Mouse (Mus musculus): ENCODE measurements around the gene Sntb2.
A peak's percentile ranks its signal among the peaks of the same experiment; 100 is the strongest.
"Not testable (repeated sequence)": the region's sequence is repeated elsewhere in the genome, so short reads cannot be mapped to it uniquely, and the experiment has no call there.

Sntb2 gene

DNA sequence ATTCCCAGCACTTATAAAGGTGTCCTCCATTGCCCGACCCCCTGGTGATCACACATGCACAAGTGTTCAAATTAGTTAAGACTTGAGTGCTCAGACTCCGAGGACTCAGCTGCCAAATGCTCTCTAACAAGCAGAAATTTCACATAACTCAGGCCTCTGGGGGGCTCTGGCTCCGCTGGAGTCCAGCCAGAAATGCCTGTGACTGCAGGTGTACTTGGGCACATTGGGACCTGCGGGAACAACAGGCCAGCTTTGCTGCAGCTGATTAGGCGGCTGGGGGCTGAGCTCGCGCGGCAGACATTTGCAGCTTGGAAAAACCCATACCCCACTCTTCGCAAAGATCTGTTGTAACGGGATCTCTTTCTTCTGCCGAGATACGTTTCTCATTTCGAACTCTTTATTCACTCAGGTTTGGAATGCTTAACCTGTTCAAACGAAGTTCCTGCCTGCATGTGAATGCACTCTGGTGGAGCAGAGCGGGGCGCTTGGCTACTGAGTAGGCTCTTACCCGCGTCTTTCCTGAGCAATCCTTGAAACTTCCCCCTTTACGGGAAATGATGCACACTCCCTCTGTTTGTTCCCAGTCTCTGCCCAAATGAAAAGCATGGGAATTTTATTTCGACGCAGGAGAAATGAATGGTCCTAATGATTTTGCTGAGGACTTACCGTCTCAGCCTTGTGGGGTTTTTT, 3.0 kb upstream of the Sntb2 start:
- peak; percentile 25 for DNase-seq

DNA sequence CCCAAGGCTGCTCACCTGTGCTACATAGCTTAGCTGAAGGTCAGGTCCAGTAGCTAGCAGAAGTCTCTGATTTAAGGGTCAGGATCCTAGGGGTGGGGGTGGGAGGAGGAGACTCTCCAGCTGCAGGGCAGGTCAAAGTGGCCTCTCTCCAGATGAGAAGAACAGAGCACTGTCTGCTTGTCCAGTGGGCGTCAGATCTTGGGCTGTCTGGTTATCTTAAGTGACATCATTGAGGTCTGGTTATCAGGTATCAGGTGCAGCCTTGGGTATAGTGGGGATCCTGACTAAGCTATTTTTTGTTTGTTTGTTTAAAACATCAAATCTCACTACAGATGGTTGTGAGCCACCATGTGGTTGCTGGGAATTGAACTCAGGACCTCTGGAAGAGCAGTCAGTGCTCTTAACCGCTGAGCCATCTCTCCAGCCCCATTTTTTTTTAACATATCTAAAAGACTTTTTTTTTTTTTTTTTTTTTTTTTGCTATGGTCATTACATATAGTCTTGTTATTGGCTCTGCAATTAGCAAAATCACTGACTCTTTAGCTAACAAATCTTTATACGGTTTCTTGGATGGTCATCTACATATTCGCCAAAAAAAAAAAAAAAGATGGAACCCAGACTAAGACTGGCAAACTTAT, 1.9 kb upstream of the Sntb2 start:
- DNase-seq: no peak

DNA sequence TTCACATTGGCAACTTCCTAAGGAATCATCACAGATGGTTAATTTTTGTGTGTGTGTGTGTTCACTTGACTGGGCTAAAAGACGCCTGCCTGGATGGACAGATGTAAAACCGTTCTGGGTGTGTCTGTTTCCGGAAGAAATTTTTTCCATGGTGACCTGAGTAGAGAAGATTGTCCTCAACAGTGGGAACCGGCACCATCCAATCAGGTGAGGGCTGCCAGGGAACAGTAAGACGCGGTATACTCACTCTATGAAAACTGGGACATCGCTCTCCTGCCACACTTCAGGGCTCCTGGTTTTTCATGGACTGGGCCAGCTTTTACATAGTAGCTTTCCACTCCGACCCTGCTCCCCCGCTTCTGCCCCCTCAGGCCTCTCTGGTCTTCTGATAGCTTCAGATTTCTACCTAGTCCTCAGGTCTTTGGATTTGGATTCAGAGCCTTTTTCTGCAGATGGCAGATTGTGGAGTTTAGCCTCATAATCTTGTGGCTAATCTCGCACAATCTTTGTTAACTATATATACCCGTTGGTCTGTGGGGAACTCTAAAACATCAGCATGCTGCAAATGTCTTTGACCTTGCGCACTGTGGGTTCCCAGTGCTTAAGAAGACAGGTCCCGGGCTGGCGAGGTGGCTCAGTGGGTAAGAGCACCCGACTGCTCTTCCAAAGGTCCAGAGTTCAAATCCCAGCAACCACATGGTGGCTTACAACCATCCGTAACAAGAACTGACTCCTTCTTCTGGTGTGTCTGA, 1.1 kb upstream of the Sntb2 start:
- no peak for DNase-seq

DNA sequence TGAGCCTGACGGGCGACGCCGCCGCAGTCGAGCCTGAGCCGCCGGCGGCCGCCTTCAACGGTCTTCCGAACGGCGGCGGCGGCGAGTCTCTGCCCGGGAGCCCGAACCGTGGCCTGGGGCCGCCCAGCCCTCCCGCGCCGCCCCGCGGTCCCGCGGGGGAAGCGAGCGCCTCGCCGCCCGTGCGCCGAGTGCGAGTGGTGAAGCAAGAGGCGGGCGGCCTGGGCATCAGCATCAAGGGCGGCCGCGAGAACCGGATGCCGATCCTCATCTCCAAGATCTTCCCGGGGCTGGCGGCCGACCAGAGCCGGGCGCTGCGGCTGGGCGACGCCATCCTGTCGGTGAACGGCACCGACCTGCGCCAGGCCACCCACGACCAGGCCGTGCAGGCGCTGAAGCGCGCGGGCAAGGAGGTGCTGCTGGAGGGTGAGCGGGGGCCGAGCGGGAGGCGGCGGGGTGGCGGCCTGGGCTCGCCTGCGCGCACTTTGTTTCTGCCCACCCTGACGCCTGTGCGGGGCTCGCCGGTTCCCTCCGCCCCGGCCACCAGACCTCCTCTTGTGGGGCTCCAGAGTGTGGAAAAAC, 438 bp downstream of the Sntb2 start:
- peak; percentile 64 for DNase-seq

DNA sequence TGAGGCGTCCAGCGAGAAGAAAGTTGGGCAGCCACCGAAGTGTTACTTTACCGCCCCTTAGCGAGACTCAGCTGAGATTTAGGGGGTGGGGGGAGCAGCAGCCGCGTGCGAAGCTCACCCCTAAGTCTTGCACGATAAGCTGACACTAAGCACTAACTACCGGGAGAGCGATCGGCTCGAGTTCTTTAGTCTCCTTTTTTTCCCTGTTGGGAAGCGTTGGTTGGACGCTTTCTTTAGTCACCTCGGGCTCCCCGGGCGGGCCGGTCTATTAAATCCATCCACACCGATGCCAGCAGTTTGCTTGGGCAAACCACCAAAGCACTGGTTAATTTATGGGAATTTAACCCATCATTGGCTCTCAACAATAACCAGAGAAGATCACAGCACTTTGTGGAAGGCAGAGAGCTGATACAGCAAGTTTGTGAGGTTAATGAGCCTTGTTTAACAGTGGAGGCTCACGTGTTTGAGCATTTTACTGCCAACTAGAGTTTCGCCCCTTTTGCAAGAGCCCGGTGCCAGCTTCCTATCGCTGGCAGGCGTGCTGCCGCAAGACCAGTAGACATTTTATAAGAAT, 1.0 kb downstream of the Sntb2 start:
- peak; percentile 19 for DNase-seq

DNA sequence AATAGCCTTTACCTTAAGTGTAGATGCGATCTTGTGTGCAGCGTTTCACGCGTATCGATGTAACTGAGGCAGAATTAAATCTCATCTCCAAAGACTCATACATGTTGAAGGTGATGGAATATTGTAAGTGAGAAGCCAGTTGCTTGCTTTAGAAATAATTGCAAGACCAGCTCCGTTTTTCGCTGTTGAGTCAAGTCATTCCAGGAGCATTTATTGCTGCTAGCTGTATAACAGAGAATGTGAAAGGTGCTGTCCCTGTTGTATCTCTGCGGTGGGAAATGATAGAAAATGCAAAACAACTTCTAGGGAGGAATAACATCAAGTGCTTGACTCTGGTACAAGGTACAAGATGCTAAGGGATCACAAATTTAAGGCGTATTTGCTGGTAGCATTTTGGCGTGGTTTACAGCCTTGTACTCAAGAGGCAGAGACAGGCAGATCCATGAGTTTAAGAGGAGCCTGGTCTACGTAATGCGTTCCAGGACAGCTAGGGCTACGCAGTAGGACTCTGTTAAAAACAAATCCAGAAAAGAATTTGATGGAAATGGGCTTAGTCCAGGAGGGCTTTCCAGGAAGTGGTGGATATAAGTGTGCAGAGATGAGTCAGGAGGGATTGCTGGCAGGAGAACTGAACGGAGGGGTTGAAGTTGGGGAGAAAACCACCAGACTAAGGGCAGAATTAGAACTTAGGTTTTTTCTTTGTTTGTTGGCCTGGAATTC, 1.7 kb downstream of the Sntb2 start:
- no peak for DNase-seq

DNA sequence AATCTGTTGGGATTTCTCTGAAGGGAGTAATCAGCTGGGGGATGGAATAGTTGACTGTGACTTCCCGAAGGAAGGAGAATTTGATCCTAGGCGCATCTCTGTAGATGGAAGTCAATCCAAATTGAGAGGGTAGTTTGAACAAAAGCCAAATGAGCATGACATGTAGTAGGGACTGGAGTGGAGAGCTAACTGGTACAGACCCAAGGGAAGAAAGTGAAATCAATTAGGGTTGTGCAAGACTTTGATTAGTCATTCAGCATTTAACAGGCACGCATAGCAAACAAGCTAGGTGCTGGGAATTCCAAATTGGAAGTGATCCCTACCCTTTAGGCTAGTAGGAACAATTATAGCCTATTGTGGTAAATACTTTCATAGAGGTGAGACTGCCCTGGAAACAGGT, 6.3 kb downstream of the Sntb2 start:
- no peak for DNase-seq

DNA sequence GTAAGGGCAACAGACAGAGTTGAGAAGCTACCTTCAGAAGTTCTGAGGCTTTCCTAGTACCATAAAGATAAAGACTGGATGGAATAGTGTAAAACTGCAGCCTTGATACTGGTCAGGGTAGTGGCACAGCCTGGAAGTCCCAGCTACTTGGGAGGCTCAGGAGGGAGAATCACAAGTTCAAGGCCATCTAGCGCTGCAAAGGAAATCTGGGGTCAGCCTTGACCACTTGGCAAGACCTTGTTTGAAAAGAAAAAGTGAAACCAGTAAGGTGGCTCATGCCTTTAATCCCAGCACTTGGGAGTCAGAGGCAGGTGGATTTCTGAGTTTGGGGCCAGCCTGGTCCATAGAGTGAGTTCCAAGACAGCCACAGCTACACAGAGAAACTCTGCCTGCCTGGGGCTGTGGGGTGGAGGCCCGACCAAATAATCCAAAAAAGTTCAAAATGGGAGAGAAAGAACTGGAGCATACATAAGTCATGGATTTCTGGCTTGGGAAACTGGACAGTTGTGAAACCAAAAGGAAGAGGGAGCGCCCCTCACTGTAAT, 8.4 kb downstream of the Sntb2 start:
- no peak for DNase-seq

DNA sequence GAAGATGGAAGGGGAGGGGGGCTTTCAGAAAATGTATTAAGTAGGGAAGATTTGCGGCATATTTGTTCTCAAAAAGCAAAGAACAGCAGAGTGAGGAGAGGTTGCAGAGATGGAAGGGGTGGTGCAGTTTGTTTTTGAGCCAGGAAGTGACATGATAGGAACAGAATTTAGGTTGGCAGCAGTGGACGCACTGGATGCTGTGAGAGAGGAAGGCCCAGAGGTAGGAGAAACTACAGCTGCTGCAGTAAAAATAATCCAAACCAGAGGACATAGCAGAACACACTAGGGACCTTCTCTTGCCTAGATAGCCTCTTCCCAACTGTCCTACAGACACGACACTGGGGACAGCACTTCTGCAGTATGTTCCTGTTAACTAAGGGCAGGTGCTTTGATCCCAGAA, 9.2 kb downstream of the Sntb2 start:
- no peak for DNase-seq

DNA sequence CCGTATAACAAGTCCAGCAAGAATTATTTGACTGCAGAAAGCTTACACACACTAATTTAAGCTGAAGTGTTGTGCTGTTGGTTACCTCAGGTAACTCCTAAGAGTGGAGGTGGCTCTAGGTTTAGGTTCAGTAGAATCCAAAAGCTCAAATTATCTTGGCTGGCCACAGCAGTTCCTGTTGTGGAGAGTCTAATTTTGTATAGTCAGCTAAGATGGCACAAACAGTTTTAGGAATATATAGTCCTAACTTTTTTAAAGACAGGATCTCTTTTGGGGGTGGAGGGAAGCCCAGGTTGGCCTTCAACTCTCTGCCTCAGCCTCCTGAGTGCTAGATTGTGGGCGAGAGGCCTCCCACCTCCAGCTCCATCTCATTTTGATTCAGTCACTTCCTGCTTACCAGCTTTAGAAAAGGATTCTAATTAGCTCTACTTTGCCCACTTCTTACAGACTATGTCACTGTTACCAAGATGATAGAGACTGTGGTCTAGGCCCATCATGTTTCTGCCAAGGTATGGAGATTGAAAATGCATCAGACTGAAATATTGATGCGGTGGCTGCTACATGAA, 13.2 kb downstream of the Sntb2 start:
- no peak for DNase-seq

DNA sequence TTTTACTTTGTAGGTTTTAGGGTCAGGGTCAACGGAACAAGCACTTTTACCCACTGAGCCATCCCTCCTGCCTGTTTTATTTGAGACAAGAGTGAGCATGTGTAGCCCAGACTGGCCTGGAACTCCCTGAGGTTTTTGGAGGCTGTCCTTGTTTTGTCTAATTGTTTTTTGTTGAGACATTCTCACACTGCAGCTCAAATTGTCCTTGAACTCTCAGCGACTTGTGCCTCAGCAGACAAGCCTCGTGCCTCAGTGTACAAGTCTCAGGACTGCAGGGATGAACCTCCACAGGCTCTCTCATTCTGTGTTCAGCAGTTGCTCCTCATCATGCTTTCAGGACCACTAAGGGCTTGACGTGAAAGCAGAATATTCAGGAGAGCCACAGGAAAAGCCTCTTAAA, 16.2 kb downstream of the Sntb2 start:
- DNase-seq: no peak

DNA sequence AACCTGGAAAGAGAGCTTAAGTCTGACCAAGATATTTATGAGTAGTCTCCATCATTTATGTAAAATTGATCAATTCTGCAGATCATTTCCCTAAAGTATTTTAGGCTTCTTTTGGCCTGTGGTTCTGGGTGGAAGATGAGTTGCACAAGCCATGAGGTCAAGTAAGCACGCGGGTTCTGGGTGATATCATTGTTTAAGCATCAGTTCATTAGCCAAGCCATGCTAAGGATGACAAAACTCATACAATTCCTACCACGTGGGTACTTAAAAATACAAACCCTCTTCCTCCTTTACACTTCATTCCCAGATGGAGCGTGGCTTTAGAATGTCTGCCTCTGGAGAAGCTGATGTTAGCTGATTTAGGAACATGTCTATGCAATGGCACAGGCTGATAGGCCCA, 18.0 kb downstream of the Sntb2 start:
- DNase-seq: no peak

DNA sequence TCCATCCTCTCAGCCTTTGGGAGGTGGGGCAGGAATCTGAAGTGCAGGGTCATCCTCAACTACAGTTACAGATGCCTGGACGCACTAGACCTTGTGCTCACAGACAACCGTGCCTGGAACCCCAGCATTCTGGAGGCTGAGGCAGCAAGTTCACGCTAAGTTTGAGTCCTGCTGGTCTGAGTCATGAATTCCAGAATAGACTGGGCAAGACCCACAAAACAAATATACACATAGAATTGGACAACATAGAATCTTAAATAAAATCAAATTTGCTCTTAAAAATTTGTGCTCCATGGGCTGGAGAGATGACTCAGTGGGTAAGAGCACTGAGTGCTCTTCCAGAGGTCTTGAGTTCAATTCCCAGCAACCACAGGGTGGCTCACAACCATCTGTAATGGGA, 21.5 kb downstream of the Sntb2 start:
- no peak for DNase-seq

DNA sequence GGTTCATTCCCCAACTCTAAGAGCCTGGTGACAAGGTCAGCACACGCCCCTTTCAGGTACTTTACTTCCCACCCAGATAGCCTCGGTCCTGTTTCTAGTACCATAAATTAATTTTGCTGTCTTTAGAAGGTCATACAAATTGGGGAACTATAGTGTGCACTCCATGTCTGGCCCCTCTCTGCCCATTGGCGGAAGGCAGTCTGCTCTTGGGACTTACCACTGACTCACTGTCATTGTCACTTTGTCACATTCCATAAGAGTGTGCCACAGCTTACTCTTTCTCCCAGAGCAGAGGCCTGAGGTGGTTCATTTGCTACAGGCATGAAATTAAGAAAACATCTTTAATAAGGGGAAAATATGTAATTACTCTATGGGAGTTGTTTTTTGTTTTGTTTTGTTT, 22.7 kb downstream of the Sntb2 start:
- no peak for DNase-seq

DNA sequence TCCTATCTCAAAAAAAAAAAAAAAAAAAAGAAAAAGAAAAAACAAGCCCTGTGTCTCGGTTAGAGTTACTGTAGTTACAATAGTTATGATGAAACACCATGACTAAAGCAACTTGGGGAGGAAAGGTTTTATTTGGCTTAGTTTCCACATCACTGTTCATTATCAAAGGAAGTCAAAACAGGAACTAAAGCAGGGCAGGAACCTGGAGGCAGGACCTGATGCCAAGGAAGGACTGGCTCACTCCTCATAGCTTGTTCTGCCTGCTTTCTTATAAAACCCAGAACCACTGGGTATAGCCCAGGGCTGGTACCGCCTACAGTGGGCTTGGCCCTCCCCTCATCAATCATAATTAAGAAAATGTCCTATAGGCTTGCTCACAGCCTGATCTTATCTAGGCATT, 24.1 kb downstream of the Sntb2 start:
- DNase-seq: no peak

DNA sequence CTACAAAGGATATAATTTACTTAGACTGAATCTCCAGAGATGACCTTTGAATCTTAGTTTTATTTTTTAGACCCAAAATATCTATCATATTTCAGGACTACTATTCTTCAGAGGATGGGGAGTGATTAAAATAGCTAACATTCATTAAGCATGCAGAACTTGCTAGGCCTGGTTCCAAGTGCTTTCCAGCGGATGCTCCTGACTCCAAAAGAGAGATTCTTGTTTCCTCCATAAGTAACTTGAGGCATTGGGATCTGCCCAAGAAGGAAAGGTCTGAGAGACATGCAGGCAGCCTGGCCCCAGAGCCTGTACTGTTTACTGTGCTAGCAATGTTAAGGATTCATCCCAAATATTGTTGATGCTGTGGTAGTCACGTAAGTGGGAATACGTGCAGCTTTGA, 26.8 kb downstream of the Sntb2 start:
- DNase-seq: no peak

DNA sequence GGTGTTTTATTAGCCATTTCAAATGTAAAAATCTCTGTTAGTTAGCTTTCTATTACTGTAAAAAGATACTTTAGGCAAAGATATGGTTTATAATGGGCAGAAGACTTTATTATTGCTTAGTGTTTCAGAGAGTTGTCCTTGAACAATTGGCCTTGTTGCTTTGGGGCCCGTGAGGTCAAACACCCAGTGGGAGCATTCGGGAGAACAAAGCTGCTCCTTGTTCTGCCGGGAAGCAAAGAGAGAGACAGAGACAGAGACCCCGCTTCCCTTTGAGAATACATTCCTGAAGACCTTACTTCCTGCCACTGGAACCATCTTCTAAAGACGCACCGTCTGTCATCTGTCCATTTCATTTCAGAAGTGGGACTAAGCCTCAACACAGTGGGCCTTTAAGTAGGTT, 27.8 kb downstream of the Sntb2 start:
- DNase-seq: no peak

DNA sequence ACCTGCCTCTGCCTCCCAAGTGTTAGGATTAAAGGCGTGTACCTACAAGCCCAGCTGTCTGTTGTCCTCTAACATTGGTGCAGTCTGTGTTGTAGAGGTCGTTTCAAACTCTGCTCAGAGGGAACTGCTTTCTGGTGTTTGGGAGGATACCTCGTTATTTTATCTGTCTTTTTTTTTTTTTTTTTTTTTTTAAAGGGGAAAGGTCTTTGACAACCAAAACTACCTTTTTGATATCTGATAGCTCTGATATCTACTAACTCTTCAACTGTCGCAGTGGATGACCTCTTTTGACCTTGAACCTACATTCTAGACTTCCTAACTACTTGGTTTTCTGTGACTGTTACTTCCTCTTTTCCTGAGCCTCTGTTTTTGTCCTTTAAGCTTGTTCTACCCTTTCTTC, 29.0 kb downstream of the Sntb2 start:
- DNase-seq: no peak

DNA sequence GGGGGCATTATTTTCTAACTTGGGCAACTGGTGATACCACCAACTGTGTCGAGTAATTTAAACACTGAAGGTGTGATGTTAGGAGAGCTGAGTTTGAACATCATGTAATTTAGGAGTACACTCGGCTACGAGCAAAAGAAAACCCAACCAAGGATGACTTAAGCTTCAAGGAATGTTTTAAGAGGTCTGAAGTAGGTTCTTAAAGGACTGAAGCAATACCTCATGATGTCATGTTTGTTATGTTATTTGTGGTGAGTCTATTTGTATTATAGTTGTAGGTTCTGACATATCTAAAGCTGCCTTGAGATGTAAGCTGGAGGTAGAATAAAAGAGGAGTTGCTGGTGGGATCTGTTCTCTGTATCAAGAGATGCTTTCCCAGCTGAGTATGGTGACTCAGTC, 34.4 kb downstream of the Sntb2 start:
- no peak for DNase-seq

DNA sequence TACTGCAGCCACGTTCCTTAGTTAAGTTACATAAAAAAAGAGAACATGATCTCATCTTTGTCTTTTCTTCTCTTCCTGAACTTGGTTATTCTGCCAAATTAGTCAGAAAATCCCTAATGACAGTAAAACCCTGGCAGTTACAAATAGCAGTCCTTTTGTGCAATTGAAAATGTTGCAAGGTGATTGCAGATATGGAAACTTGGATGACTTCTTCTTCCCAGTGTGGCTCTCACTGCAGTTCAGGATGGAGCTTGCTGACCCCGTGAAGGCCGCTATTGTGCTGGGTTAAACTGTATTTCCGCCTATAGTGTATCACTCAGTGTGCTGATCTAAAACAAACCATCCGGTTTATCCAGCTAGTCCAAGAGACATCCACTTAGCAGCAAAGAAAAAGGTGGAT, 36.4 kb downstream of the Sntb2 start:
- DNase-seq: no peak

DNA sequence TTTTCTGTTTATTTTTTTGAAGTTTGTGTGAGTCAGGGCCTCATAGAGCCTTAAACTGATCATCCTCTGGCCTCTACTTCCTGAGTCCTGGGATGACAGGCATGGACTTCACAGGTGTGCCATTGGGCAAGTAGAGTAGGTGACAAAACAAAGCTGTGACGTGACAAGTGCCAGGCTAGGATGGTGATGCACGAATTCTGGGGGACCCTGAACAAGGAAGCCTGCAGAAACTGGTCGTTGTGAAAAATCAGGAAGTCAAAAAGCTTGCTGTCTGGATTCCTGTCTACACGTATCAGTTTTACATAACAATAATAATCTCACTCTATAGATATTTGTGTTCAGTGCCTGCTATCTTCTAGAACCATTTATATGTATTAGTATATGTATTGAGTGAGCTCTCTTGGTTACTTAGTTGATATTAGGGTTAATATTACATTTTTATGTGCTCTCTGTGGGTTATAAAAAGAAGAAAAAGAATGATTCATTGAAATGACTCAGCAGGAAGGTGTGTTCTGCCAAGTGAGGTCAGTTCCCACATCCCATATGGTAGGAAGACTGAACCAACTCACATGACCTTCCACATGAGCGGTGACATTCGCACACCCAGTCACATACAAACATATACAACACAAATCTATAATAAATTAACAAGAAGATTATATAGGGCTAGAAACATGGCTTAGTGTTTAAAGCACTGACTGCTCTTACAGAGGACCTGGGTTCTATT, 37.2 kb downstream of the Sntb2 start:
- DNase-seq: no peak

DNA sequence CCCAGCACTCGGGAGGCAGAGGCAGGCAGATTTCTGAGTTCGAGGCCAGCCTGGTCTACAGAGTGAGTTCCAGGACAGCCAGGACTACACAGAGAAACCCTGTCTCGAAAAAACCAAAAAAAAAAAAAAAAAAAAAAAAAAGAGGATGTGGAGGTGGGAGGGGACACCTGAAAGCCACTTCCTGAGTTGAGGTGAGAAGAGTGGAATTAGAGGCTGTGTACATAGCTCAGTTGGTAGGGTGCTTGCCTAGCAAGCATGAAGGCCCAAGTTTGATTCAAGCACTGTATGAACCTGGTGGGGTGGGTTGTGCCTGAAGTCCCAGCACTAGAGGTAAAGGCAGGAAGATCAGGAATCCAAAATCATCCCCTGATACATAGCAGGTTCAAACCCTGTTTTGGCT, 38.0 kb downstream of the Sntb2 start:
- DNase-seq: not testable (repeated sequence)

Measured in thymus, postnatal 4 days (tissue).